Mouse (Mus musculus) neural tube, embryonic 11.5 days (tissue): ENCODE results near the gene Phgdh. TPM values are rescaled to one million over a fixed set of nuclear protein-coding genes. Genes with fewer than 3 reads are reported as not detected.
"Not testable (repeated sequence)": the region's sequence is repeated elsewhere in the genome, so short reads cannot be mapped to it uniquely, and the experiment has no call there.

Experiments
- ATAC-seq: fragments of 200-750 bp; cut with Nextera tagmentation; 2 replicates; pipeline ENCODE4 v1.8.0; 2017; ENCODE audit warnings: moderate number of reproducible peaks, mild to moderate bottlenecking, moderate TSS enrichment, moderate library complexity; ENCODE audit not compliant: insufficient read depth, low FRiP score, low TSS enrichment
- DNase-seq: peaks from one replicate; pipeline ENCODE4 v3.0.0-alpha.2; 2015; ENCODE audit warnings: low spot score
- H3K27ac ChIP-seq: fragments of 300-500 bp; sonication (generic); 2 replicates; pipeline ENCODE4 v1.5.1; 2014; ENCODE audit warnings: low read depth, mild to moderate bottlenecking, low read length
- H3K27me3 ChIP-seq: fragments of 300-500 bp; sonication (generic); 2 replicates; pipeline ENCODE4 v1.6.1; 2014; ENCODE audit warnings: mild to moderate bottlenecking, low read length, mixed read lengths; ENCODE audit not compliant: control insufficient read depth, insufficient read depth
- H3K36me3 ChIP-seq: fragments of 300-500 bp; sonication (generic); 2 replicates; pipeline ENCODE4 v1.6.1; 2014; ENCODE audit warnings: mild to moderate bottlenecking, low read length, moderate library complexity, mixed read lengths; ENCODE audit not compliant: control insufficient read depth, insufficient read depth
- H3K4me1 ChIP-seq: fragments of 300-500 bp; sonication (generic); 2 replicates; pipeline ENCODE4 v1.6.1; 2014; ENCODE audit warnings: low read length, mixed read lengths; ENCODE audit not compliant: control insufficient read depth, insufficient read depth
- H3K4me2 ChIP-seq: fragments of 300-500 bp; sonication (generic); 2 replicates; pipeline ENCODE4 v1.6.1; 2014; ENCODE audit warnings: low read depth, mild to moderate bottlenecking, moderate library complexity
- H3K4me3 ChIP-seq: fragments of 300-500 bp; sonication (generic); 2 replicates; pipeline ENCODE4 v1.5.1; 2014; ENCODE audit warnings: low read depth, low read length
- H3K9ac ChIP-seq: fragments of 300-500 bp; sonication (generic); 2 replicates; pipeline ENCODE4 v1.6.1; 2014; ENCODE audit warnings: mild to moderate bottlenecking, low read length
- H3K9me3 ChIP-seq: fragments of 300-500 bp; sonication (generic); 2 replicates; pipeline ENCODE4 v1.6.1; 2016; ENCODE audit warnings: low read length; ENCODE audit not compliant: control insufficient read depth
- WGBS: fragments of 180-500 bp; shearing (Covaris S2); extraction: QIAGEN DNeasy Blood & Tissue Kit; methylation state at CpG from one replicate; pipeline ENCODE4 v1.1.7; 2014; 5-methylcytosine and 5-hydroxymethylcytosine counted together
- polyA plus RNA-seq: library from polyadenylated mRNA; unstranded; fragments of >200 nt; fragmentation: Nextera tagmentation; extraction: Ambion mirVana; gene quantifications from 2 replicates; pipeline ENCODE4 v1.2.1, GENCODE M21; 2014

The Phgdh gene
- polyA plus RNA-seq, result 315 and 321 TPM in 2 replicates

DNA sequence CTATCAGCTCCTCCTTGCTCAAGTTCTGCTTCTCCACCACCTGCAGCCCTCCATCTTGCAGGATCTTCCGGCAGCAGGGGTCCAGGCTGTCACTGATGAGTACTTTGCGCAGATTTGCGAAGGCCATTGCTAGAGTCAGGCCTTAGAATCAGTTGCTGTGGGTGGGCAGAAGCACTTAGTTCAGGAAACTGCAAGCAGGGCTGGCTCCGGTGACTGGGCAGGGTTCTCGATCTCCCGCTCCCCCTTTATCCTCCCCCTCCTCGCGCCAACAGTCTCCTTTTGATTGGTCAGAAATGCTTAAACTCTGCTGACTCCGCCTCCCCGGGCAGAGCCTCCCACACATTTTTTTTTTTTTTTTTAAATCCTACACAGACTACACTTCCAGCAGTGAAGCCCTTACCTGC lies at the start of gene Phgdh:
Gene Phgdh (minus strand): TSS at position 285 of the 404 bp plus-strand sequence.
- not testable (repeated sequence) for H3K36me3 ChIP-seq, H3K27me3 ChIP-seq, H3K9me3 ChIP-seq
- Histone ChIP-seq H3K27ac (peak within 1 kb of the TSS; percentile 29; the same call in 1 of the 2 replicates), H3K4me2 (peak within 1 kb of the TSS; percentile 92), H3K9ac (peak within 1 kb of the TSS; percentile 82), H3K4me3 (peak within 1 kb of the TSS; percentile 76), H3K4me1 (peaks cover 24% of the 10 kb centered on the region)
- 0% methylated on average over 10 of the region's 10 CpGs for WGBS
- ATAC-seq, result peak; percentile 82
- peak; percentile 84 for DNase-seq

DNA sequence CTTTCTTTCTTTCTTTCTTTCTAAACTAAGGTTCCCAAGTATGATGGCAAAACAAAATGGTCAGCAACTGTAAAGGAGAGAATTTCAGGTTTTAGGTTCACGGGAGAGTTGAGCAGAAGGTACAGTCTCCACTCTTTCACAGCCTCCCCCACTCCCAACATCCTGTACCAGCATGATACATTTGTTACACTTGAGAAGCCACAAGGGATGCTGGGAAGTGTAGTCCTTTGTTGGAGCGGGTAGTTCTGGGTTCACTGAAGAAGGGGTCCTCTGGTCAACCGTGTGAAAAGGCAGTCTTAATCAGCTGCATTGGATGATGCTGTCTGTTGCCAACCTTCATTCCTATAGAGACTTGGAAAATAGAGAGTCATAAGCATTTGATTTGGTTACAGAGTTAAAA lies 49.5 kb upstream of the Phgdh start:
- Histone ChIP-seq H3K4me2 (no peak overlapping the region), H3K9me3 (no peaks in the 10 kb centered on the region), H3K27ac (no peak overlapping the region), H3K27me3 (no peaks in the 10 kb centered on the region), H3K4me1 (no peaks in the 10 kb centered on the region), H3K9ac (no peak overlapping the region), H3K36me3 (no peaks in the 10 kb centered on the region), H3K4me3 (no peak overlapping the region)
- no peak for ATAC-seq
- 67% methylated on average over 3 of the region's 3 CpGs for WGBS
- DNase-seq, result no peak

DNA sequence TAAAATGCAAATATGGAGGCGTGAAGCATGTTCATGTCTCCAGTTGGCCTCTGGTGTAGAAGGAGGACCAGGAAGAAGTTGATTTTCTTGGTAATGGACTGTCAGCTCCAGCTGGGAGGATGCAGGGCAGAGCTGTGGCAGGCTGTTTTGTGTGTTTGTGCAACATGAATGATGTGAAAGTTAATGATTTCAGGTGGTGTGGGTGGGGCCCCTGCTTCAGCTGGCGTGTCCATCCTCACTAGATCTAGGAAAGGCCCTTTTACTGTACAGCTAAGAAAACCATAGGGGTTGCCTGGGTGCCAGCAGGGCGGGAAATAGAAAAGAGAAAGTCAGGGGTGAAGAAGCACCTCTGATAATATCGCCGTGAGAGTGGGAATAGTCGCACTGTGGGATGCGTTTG lies 48.0 kb upstream of the Phgdh start:
- Histone ChIP-seq H3K27ac (no peak overlapping the region), H3K36me3 (no peaks in the 10 kb centered on the region), H3K27me3 (no peaks in the 10 kb centered on the region), H3K4me2 (no peak overlapping the region), H3K9me3 (no peaks in the 10 kb centered on the region), H3K9ac (no peak overlapping the region), H3K4me1 (peaks cover 8% of the 10 kb centered on the region), H3K4me3 (no peak overlapping the region)
- 85% methylated on average over 7 of the region's 7 CpGs for WGBS
- ATAC-seq, result no peak
- no peak for DNase-seq

DNA sequence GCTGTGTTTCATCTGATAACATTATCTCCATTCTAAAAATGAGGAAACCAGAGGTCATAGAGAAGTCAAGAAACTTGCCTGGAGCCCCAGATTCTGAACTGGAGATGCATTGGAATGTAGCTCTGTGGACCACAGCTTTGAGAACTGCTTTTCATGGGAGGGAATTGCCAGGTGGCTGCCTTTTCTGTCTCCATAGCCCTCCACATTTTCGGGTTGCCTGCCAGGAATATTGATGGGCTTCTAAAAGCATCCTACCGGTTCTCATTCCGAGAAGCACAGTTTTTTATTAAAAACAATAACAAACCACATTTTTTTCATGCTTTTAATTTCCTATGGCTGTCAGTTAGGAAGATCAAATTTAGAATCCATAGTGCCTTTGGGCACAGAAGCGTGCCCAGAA lies 47.3 kb upstream of the Phgdh start:
- Histone ChIP-seq H3K4me2 (no peak overlapping the region), H3K27me3 (no peaks in the 10 kb centered on the region), H3K36me3 (no peaks in the 10 kb centered on the region), H3K4me1 (peaks cover 8% of the 10 kb centered on the region), H3K9me3 (no peaks in the 10 kb centered on the region), H3K4me3 (no peak overlapping the region), H3K27ac (no peak overlapping the region), H3K9ac (no peak overlapping the region)
- ATAC-seq (no peak), DNase-seq (no peak)
- 67% methylated on average over 4 of the region's 4 CpGs for WGBS

DNA sequence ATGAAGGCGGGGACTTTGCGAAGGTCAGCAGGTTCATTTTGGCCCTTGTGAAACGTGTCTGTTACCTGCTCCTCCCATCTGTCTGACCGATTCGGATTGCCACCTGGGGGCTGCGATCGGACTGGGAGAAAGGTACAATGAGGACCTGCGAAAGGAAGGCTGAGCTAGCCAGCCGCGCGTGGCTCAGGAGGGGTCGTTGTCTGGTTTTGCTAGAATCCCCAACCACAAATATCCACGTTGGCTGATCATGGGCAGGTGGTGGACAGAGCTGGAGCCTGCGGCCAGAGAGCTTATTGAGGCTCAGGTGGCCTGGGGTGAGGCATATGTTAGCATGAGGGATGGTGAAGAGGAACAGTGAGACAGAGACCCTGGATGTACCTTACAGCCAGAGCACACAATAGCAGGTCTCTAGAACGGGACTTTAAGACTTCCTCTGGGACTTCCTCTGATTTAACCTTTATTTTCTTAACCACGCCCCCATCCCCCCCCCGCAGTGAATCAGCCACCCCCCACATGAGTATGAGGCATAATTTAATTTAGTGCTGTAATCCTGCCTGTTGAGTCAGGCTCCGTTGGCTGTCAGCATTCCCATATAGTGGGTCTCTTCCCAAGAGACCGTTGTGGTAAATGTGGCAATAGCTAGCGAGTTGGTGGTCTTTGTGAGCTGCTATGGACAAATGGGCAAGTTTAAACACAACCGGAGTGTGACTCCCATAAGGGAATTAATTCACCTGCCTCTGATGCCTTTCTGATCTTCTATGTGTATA lies 43.4 kb upstream of the Phgdh start:
- Histone ChIP-seq H3K9me3 (no peaks in the 10 kb centered on the region), H3K9ac (peak overlapping the region; percentile 96), H3K4me1 (peaks cover 8% of the 10 kb centered on the region), H3K27ac (peak overlapping the region; percentile 51), H3K4me2 (peak overlapping the region; percentile 75), H3K36me3 (no peaks in the 10 kb centered on the region), H3K4me3 (peak overlapping the region; percentile 89), H3K27me3 (no peaks in the 10 kb centered on the region)
- peak; percentile 24 for DNase-seq
- peak; percentile 39 for ATAC-seq
- 11% methylated on average over 21 of the region's 21 CpGs for WGBS

DNA sequence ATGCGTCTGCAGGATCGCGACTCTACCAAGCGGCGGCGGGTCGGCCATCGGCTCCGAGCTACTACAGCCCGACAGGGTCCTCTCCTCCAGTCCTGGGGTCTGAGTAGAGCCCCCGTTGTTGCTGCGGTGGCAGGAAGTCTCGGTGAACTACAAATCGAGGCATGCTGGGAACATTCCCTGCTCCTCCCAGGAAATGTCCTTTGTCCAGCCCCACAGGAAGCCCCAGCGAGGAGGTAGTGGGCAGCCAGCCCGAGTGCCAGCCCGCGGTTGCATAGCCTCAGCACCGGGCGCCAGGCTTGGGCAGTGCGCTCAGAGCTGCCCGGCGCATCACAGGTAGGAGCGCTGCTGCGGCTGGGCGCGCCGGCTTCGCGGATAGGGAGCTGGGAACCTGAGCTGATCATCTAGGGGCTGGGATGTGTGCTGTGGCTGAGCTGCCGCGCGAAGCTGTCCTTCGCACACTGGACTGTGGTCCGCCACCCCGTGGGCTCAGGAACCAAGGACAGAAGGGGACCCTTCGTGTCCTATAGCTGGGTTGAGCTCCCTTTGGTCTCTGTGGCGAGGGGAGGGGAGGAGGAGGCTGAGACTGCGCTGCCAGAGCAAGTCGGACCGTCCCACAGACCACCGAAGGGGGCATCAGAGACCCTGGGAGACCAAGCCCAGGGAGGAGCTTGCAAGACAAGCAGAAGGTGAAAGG lies 42.6 kb upstream of the Phgdh start, which contains the start of gene Zfp697:
Gene Zfp697 (plus strand): TSS at position 216 of the 694 bp plus-strand sequence.
- WGBS, result under 1% methylated on average over 42 of the region's 42 CpGs
- H3K4me1 ChIP-seq, result peaks cover 8% of the 10 kb centered on the region
- ATAC-seq (peak; percentile 92), DNase-seq (peak; percentile 84)
- H3K4me2 ChIP-seq, result peak within 1 kb of the TSS; percentile 75
- no peaks in the 10 kb centered on the region for H3K9me3 ChIP-seq
- H3K27me3 ChIP-seq, result no peaks in the 10 kb centered on the region
- peak within 1 kb of the TSS; percentile 83 for H3K27ac ChIP-seq
- H3K9ac ChIP-seq, result peak within 1 kb of the TSS; percentile 96
- no peaks in the 10 kb centered on the region for H3K36me3 ChIP-seq
- H3K4me3 ChIP-seq, result peak within 1 kb of the TSS; percentile 89

DNA sequence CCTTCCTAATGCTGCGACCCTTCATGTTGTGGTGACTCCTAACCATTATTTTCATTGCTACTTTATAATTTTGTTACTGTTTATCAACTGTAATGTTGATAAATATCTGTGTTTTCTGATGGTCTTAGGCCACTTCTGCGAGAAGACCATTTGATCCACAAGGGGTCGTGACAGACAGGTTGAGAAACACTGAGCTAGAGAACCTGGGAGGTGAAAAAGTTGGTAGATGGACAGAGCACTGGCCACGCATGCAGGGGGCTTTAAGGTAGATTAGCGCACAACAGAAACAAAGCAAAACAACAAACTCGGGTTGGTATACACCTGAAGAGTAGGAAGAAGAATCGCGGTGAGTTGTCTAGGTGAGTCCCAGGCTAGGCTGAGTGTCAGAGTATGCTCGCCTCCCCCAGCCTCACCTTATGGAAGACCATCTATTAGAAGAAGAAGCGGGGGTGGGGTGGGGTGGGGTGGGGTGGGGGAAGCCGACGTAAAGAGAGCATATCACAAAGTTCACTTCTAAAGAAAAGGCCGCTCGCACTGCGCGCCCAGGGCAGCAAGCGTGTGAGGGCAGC lies 42.0 kb upstream of the Phgdh start:
- H3K4me3 ChIP-seq, result peak overlapping the region; percentile 89
- H3K27me3 ChIP-seq, result no peaks in the 10 kb centered on the region
- peaks cover 8% of the 10 kb centered on the region for H3K4me1 ChIP-seq
- no peaks in the 10 kb centered on the region for H3K9me3 ChIP-seq
- peak overlapping the region; percentile 75 for H3K4me2 ChIP-seq
- 8% methylated on average over 17 of the region's 17 CpGs for WGBS
- DNase-seq (peak; percentile 27), ATAC-seq (peak; percentile 29)
- peak overlapping the region; percentile 96 for H3K9ac ChIP-seq
- no peaks in the 10 kb centered on the region for H3K36me3 ChIP-seq
- peak overlapping the region; percentile 83 for H3K27ac ChIP-seq

DNA sequence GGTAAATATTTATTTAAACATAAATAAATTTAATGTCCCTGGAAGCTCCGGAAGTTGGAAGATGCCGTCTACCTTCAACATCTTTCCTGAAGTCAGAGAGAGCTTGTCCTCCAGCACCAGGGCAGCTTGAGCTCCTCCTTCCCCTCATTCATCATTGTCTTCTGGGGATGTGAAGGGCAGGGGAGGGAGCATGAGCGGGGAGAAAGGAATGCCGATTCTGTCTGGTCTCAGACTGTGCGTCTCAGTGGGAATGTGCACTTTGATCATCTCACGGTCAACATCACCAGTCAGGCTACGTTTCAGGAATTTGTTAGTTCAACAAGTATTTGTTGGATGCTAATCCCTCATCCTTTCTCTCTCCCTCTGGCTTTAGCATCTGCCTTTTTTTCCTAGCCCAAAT lies 39.4 kb upstream of the Phgdh start:
- Histone ChIP-seq H3K27ac (no peak overlapping the region), H3K9me3 (no peaks in the 10 kb centered on the region), H3K36me3 (no peaks in the 10 kb centered on the region), H3K4me1 (peaks cover 8% of the 10 kb centered on the region), H3K27me3 (no peaks in the 10 kb centered on the region), H3K9ac (no peak overlapping the region), H3K4me3 (no peak overlapping the region), H3K4me2 (no peak overlapping the region)
- ATAC-seq (no peak), DNase-seq (peak; percentile 20)
- 11% methylated on average over 7 of the region's 7 CpGs for WGBS
